Mouse (Mus musculus) kidney, adult 8-10 months (tissue): ENCODE results near the gene Dlg1.

Experiments used
- DNase-seq, 2 experiments: peaks; one replicate each; pipeline ENCODE4 v3.0.0; 2022

Dlg1 gene

GRCm38 (mm10) chr16:31867736-31868135 is 204.5 kb downstream of the Dlg1 start:
- DNase-seq = no peak

- DNase-seq = no peak
Observed at GRCm38 (mm10) chr16:31873721-31874120, 210.5 kb downstream of the Dlg1 start.

DNA sequence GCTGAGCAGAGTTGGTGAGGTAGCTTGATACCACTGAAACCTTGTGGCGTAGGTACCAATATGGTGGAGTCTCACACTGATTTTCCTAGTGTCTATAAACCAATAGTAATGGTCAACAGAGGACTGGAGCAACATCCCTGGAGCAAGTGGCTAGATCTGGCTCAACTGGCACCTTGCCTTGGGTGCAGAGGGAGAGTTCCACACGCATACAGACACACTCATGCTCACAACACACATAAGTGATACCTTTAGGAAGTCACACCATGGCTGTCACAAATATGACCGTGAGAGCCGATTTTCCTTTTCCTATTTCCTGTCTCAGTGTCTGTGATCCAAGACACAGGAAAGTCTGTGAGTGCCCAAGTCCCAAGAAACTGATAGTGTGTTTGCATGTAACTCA is 212.1 kb downstream of the Dlg1 start:
- DNase-seq = no peak

- DNase-seq = no peak
Observed at GRCm38 (mm10) chr16:31876386-31876785, 213.1 kb downstream of the Dlg1 start.

DNA sequence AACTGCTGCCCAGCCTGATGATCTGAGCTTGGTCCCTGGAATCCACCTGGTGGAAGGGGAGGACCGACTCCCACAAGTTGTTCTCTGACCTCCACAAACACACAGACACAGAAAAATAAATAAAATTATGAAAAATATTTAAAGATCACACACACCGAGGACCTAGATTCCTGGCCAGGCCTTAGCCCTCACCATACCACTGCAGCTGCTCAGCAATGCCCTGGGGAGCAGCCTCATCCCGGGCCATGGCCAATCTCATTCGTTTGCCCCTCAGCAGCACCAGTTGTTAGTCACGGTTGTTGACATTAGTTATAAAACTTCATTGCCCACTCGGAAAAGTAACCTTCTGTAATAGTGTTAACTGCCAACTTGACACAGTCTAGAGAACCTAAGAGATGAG is 214.8 kb downstream of the Dlg1 start:
- DNase-seq = no peak

DNA sequence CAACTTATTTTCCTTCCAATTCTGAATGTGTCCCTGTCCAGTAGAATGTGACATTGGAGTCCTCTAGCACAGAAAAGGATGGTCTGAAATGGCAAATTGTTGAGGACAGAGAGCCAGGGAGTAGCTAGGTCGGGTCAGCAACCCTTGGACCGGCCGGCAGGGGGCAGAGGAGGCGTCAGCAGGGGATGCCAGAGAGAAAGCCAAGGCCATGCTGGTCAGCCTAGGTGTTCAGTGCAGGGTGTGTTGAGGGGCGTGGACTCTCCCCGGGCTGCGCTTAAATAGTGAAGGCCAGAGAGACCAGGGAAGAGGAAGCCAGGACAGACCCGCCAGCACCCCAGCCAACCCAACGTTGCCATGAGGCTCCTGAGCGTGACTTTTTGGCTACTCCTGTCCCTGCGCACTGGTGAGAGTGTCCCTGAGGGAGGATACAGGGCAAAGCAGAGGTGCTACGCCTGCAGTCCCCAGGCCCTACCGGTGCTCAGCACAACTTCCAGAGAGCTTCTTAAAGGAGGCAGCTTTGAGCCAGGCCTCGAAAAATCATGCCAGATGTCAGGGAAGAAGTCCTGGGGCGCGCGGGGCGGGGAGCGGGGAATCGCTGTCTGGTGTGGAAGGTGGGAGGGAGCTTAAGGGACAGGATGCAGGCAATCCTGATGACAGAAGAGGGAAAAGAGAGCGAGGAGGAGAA is 215.5 kb downstream of the Dlg1 start, which contains the start of gene Meltf:
TSS of gene Meltf (plus strand) at position 238 of the 685 bp plus-strand sequence.
- DNase-seq = peak; percentile 57 to 81

DNA sequence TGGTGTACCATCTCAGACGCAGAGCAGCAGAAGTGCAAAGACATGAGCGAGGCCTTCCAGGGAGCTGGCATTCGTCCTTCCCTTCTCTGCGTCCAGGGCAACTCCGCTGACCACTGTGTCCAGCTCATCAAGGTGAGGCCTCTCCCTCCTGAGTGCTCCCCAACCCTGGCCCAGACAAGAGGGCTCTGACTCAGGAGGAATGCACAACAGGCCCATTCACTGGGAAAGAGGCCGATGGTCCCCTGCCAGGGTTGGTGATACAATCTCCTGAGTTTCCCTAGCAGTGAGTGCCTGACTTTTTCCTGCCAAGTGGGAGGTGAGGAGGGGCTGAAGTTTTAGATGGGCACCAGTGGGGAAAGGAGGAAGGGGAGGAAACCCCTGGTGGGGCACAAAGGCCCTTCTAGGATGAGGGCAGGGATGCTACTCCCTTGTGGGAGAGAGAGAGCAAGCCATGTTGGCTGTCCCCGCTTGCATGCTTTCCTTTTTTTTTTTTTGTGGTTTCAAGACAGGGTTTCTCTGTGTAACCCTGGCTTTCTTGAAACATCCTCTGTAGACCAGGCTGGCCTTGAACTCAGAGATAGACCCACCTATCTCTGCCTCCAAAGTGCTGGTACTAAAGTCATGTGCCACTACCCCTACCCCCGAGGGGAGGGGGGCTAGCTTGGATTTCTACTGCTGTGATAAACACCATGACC is 217.1 kb downstream of the Dlg1 start:
- no peak for DNase-seq

DNA sequence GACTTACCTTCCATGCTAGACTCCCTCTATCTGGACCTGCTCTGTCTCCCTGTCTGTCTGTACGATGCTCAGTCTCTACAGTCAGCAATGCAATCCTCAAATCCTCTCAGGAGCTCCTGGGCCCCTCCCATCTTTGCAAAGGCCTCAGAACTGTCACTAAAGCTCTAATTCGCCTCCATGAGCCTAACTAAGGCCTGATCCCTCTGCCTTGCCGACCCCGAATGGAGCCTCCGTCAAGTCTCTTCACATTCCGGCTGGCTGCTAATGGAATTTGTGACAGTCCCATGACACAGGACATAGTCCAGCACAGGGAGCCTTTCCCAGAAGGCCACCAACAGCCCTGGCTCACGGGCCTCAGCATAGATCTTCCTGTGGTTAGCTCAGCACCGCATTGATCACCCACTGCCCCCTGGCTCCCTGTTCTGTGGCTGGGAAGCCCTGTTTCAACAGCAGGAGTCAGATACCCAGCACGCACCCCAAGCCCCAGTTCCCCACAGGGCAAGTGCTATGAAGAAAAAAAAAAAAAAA is 219.2 kb downstream of the Dlg1 start:
- DNase-seq = no peak

DNA sequence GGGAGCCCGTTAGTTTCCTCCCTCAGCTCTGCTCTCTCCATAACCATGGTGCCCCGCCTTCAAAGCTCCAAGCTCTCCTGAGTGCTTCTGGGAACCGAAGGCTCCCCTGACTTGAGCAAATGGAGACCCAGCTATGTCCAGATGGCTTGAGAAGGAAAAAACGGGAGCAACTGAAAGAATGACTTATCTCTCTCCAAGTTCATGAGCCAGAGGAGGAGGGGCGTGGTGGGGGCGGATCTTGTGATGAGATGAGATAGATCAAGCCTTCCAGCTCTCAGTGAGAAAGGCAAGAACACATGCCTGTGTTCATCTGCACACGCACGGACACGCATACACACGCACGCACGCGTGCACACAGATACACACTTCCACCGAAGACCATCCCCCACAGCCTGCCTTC is 220.1 kb downstream of the Dlg1 start:
- no peak for DNase-seq

DNA sequence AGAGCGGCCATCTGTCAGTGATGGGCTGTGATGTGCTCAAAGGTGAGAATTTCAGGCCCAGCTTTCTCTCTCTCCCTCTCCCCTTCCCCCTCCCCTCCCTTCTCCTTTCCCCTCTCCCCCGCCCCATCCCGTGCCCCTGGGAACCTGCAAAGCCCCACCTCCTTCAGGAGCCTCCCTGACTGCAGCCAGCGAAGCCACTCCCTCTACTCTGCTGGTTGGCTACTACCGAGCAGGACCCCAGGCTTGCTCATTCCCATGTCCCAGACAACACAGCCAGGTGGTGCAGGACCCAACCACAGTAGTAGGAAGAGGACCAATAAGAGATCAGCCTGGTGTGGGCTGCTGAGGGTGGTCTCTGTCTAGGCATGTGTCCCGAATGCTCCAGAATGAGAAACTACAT is 220.7 kb downstream of the Dlg1 start:
- DNase-seq = no peak

GRCm38 (mm10) chr16:31890907-31891306 is 227.7 kb downstream of the Dlg1 start:
- no peak for DNase-seq

DNA sequence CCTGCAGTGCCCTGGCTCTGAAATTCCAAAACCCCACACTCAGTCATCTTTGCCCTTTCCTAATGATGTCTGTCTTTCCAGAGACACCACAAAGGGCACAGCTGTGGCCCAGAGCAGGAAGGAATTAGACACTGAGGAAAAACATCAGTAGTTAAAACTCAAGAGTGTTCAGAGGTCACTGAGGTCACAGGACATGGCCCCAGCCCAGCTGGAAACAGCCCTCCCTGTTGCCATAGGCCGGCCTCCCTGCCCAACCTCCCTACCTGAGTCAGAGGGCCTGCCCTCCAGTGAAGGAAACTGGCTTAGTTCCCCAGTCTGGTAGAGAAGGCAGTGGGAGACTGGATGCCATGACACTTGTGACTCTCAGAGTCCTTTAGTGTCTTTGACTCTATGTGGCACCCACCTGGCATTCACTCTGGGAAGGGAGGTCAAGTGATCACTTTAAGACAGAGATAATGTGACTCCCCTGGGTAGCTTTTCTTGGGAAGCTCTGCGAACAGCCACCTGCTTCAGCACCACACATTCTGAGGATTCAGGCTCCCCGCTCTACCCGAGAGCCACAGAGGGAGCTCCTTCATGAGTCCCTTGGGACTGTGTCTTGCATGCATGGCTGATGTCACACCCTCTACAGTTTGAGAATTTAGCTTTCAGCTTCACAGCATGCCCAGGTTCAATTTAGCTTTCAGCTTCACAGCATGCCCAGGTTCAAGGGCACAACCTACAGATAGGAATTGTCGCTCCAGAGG is 230.3 kb downstream of the Dlg1 start:
- no peak for DNase-seq

GRCm38 (mm10) chr16:31896971-31897774 is 233.9 kb downstream of the Dlg1 start:
- peak in 1 of 2 experiments; percentile 11 for DNase-seq

- no peak for DNase-seq
Observed at GRCm38 (mm10) chr16:31898546-31899326, 235.5 kb downstream of the Dlg1 start.

GRCm38 (mm10) chr16:31901886-31902285 is 238.6 kb downstream of the Dlg1 start:
- no peak for DNase-seq

DNA sequence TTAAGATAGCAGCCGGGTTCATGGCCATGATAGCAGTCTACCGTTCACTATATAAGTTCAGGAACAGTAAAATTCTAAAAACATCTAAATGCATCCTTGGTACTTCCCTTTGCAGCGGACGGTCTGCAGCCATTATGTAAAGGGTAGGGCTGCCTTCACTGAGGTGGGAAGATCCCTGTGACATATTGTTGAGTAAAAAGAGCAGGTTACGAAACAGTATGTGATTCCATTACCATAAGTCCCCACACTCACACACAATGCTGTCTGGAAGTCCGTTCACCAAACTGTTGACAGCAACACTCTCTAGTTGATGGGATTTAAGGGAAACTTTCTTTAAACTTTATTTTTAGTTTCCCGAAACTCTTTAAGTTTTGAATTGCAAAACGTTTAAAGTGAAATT is 240.0 kb downstream of the Dlg1 start:
- no peak for DNase-seq

DNA sequence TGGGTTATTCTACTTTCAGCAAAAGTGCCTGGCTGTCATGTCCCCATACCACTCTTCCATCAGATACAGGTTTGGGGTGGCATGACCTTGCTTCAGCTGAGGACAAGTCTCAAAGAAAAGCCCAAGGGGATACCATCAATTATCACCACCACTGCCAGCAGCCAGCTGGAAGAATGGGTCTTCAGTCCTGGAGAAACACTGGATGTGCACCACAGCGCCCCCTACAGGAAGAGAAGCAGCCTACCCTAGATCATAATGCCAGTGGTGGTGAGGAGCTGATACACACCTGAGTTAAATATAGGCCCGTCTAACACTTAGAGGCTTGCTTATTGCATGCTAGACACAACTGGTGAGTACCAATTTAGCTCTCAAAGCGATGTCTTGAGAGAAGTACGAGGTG is 242.1 kb downstream of the Dlg1 start:
- DNase-seq = no peak

GRCm38 (mm10) chr16:31905891-31906825 is 242.9 kb downstream of the Dlg1 start:
- DNase-seq = no peak

DNA sequence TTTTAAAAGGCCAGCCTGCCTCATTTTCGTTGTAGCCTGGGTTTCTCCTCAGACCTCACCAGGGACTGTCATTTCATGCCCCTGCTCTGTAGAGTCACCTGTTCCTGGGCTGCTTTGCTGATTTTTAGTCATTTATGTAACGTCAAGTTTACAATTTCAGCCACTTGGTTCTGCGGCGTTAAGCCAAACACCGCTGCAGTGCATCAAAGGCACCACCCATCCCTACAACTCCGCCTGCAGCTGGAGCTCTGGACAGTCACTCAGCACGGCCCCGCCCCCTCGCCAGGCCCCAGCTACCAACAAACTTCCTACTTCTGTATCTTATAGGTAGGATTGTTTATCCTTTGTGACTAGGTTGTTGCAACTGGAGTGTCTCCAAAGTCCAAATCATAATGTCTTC is 243.7 kb downstream of the Dlg1 start:
- DNase-seq = no peak

DNA sequence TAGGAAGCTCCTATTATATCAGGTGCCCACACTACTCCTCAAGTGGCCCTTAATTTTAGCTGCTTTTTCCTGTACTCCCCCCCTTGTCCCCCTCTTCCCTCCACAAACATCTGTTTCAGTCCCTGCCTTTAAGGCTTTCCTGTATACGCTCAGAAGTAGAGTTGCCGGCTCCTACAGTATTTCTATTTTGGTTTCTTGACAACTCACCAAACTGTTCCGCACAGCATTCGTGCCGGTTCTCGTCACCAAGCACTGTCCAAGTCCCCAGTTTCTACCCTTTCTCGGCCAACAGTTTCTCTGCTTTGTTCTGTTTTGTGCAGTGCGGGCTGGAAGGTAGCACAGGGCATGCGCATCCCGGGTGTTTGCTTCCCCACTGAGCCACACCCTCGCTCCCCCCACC is 245.7 kb downstream of the Dlg1 start:
- no peak for DNase-seq
